Mouse (Mus musculus) heart, embryonic 11.5 days (tissue): ENCODE results near the gene Sec24a. TPM values are rescaled to one million over a fixed set of nuclear protein-coding genes. Genes with fewer than 3 reads are reported as not detected.

ENCODE experiments used
- ATAC-seq: fragments of 200-750 bp; cut with Nextera tagmentation; replicated peaks from 2 replicates; pipeline ENCODE4 v1.8.0; 2017; ENCODE audit warnings: moderate library complexity; ENCODE audit not compliant: insufficient number of reproducible peaks, low FRiP score, low TSS enrichment
- H3K27ac ChIP-seq: fragments of 300-500 bp; sonication (generic); 2 replicates; pipeline ENCODE4 v1.5.1; 2014; ENCODE audit warnings: mild to moderate bottlenecking, low read depth, low read length
- H3K27me3 ChIP-seq: fragments of 300-500 bp; sonication (generic); 2 replicates; pipeline ENCODE4 v1.6.1; 2014; ENCODE audit warnings: mild to moderate bottlenecking, low read length, mixed read lengths; ENCODE audit not compliant: control insufficient read depth, insufficient read depth
- H3K36me3 ChIP-seq: fragments of 300-500 bp; sonication (generic); 2 replicates; pipeline ENCODE4 v1.6.1; 2014; ENCODE audit warnings: mild to moderate bottlenecking, low read length, moderate library complexity, mixed read lengths; ENCODE audit not compliant: control insufficient read depth, insufficient read depth
- H3K4me1 ChIP-seq: fragments of 300-500 bp; sonication (generic); 2 replicates; pipeline ENCODE4 v1.6.1; 2014; ENCODE audit warnings: low read length; ENCODE audit not compliant: control insufficient read depth, insufficient read depth
- H3K4me2 ChIP-seq: fragments of 300-500 bp; sonication (generic); 2 replicates; pipeline ENCODE4 v1.6.1; 2014; ENCODE audit warnings: mild to moderate bottlenecking, moderate library complexity
- H3K4me3 ChIP-seq: fragments of 300-500 bp; sonication (generic); 2 replicates; pipeline ENCODE4 v1.5.1; 2014; ENCODE audit warnings: low read depth, low read length
- H3K9ac ChIP-seq: fragments of 300-500 bp; sonication (generic); 2 replicates; pipeline ENCODE4 v1.6.1; 2014; ENCODE audit warnings: mild to moderate bottlenecking, low read depth, low read length, moderate library complexity
- H3K9me3 ChIP-seq: fragments of 300-500 bp; sonication (generic); replicated peaks from 2 replicates; pipeline ENCODE4 v1.6.1; 2016; ENCODE audit warnings: low read length; ENCODE audit not compliant: control insufficient read depth
- WGBS: fragments of 180-500 bp; shearing (Covaris S2); extraction: QIAGEN DNeasy Blood & Tissue Kit; methylation state at CpG from one replicate; pipeline ENCODE4 v1.1.7; 2014; ENCODE audit not compliant: insufficient replicate concordance; 5-methylcytosine and 5-hydroxymethylcytosine counted together
- polyA plus RNA-seq: library from polyadenylated mRNA; unstranded; fragments of >200 nt; fragmentation: Nextera tagmentation; extraction: Ambion mirVana; gene quantifications from 2 replicates; pipeline ENCODE4 v1.2.1, GENCODE M21; 2014

Gene Sec24a
- polyA plus RNA-seq, 1 experiment from 2014 or later: 14.5 TPM

DNA sequence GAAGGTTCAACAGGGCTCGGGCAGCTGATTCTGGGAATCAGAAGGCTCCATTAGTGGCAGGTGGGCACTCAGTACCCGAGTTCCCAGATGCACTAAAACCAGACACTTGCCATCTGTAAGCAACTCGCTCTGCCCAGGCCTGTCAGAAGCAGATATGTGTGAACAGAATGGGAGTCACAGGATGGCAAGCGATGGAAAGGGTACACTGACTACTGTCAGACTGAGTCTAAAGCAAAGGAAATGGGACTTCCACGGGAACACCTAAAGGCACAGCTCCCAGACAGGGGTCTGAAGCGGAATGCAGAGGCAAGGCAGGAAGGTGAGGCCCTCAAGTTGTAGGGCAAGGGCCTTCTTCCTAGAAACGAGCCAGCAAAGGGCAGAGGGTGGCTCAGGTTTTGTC lies 117.2 kb downstream of the Sec24a start:
- WGBS: 77% methylated on average over 7 of the region's 7 CpGs
- H3K27ac ChIP-seq: no peak overlapping the region

DNA sequence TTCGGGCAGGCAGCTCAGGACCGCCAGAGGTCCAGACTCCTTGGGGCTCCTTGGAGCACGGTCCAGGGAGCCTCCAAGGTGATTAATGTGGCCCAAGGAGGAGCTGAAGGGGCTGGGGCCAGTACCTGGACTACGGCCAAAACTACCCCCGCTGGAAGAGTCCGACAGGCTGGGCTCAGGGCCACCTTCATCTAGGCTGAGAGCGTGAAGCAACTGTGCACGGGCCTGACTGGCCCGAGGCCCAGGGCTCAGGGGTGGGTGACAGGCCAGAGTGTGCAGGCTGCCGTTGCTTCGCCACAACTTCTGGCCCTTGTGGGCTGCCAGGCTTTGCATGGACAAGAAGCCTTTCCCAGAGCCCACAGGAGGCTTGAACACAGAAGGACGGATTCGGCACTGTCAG lies 118.1 kb downstream of the Sec24a start:
- no peak overlapping the region for H3K9ac ChIP-seq
- ATAC-seq: no peak
- H3K36me3 ChIP-seq: peaks cover 3% of the 10 kb centered on the region
- WGBS: 87% methylated on average over 13 of the region's 13 CpGs
- peaks cover 31% of the 10 kb centered on the region for H3K4me1 ChIP-seq
- no peaks in the 10 kb centered on the region for H3K9me3 ChIP-seq
- peaks cover 6% of the 10 kb centered on the region; the same call in 1 of the 2 replicates for H3K27me3 ChIP-seq
- H3K4me2 ChIP-seq: no peak overlapping the region
- no peak overlapping the region for H3K4me3 ChIP-seq
- no peak overlapping the region for H3K27ac ChIP-seq

More for the DNA sequence above, 117.2 kb downstream of the Sec24a start:
- Histone ChIP-seq H3K27me3 (peaks cover 6% of the 10 kb centered on the region; the same call in 1 of the 2 replicates), H3K36me3 (peaks cover 3% of the 10 kb centered on the region), H3K4me2 (no peak overlapping the region), H3K4me1 (peaks cover 34% of the 10 kb centered on the region), H3K4me3 (no peak overlapping the region), H3K9ac (no peak overlapping the region), H3K9me3 (no peaks in the 10 kb centered on the region)
- no peak for ATAC-seq

DNA sequence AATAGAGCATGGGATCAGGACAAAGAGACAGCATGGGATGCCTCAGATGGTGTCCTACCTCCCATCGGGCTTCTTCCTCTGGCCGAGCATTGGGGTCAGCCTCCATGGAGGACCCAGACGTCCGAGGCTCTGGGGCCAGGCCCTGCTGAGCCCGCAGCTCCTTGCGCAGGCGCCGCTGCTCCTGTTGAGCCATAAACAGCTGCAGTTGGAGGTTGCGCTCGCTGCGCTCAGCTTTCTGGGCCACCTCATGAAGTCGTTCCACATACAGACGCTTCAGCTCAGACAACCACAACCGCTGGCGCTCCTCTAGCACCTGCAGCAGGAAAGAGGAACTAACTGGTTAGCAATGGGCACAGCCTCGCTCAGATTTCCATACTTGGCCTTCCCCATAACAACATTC lies 119.2 kb downstream of the Sec24a start:
- H3K9me3 ChIP-seq: no peaks in the 10 kb centered on the region
- peaks cover 22% of the 10 kb centered on the region for H3K4me1 ChIP-seq
- no peak for ATAC-seq
- H3K36me3 ChIP-seq: peaks cover 3% of the 10 kb centered on the region
- peaks cover 6% of the 10 kb centered on the region; the same call in 1 of the 2 replicates for H3K27me3 ChIP-seq
- H3K27ac ChIP-seq: no peak overlapping the region
- no peak overlapping the region for H3K4me2 ChIP-seq
- no peak overlapping the region for H3K4me3 ChIP-seq
- H3K9ac ChIP-seq: no peak overlapping the region
- WGBS: 67% methylated on average over 16 of the region's 16 CpGs

DNA sequence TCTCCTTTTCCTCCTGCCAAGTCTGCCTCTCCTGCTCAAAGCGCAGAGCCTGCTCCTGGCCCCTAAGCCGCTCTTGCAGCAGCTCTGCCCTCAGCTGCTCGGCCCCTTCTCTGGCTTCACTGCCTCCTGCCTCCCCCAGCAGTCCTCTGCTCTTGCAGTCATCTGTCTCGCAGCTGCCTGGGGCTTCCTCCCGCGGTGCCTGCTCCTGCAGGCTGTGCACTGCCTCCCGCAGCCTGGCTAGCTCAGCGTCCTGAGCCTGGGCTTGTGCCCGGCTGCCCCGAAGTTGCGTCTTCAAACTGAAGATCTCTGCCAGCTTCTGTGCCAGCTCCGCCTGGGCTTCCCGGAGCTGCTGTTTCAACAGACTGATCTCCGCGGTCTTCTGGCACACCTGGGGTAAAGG lies 119.7 kb downstream of the Sec24a start:
- no peaks in the 10 kb centered on the region for H3K9me3 ChIP-seq
- 39% methylated on average over 15 of the region's 15 CpGs for WGBS
- H3K4me1 ChIP-seq: peaks cover 17% of the 10 kb centered on the region
- no peak overlapping the region; the same call in 1 of the 2 replicates for H3K4me3 ChIP-seq
- ATAC-seq: no peak
- peaks cover 3% of the 10 kb centered on the region for H3K36me3 ChIP-seq
- H3K9ac ChIP-seq: peak overlapping the region; percentile 30; the same call in 1 of the 2 replicates
- no peak overlapping the region for H3K27ac ChIP-seq
- peaks cover 4% of the 10 kb centered on the region; the same call in 1 of the 2 replicates for H3K27me3 ChIP-seq
- peak overlapping the region; percentile 33; the same call in 1 of the 2 replicates for H3K4me2 ChIP-seq

DNA sequence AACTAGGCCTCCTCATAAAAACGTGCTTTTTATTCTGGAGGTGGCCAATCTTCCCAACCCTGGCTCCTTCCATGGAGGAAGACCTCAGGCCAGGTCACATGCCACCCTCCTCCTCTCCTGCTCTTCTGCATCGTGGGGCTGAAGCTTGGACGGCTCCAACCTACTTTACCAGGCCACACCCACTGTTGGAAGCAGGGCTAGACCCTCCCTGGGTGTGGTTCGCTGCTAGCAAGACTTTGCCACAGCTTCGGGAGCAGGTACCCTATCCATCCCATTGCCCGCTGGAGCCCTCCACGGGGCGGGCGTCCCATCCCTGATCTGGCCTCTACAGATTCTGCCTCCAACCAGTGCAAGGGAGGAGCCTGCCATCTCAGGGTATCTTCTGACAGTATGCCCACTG lies 120.2 kb downstream of the Sec24a start:
- H3K9me3 ChIP-seq: no peaks in the 10 kb centered on the region
- H3K36me3 ChIP-seq: peaks cover 3% of the 10 kb centered on the region
- H3K27ac ChIP-seq: no peak overlapping the region
- H3K9ac ChIP-seq: no peak overlapping the region
- H3K27me3 ChIP-seq: peaks cover 4% of the 10 kb centered on the region; the same call in 1 of the 2 replicates
- WGBS: 55% methylated on average over 9 of the region's 9 CpGs
- peak overlapping the region; percentile 33; the same call in 1 of the 2 replicates for H3K4me2 ChIP-seq
- ATAC-seq: no peak
- H3K4me3 ChIP-seq: no peak overlapping the region
- peaks cover 13% of the 10 kb centered on the region; the same call in 1 of the 2 replicates for H3K4me1 ChIP-seq

Other genes starting within 250 kb of the Sec24a start
- gene Phykpl, start 178.9 kb downstream of the Sec24a start, polyA plus RNA-seq: 14.4 and 14.9 TPM in 2 replicates
- 362 and 384 TPM in 2 replicates for gene Hnrnpab, start 156.8 kb downstream of the Sec24a start, polyA plus RNA-seq
- gene Nhp2, start 143.9 kb downstream of the Sec24a start, polyA plus RNA-seq: 114 and 131 TPM in 2 replicates
- 29.7 and 32.2 TPM in 2 replicates for gene Rmnd5b, start 127.7 kb downstream of the Sec24a start, polyA plus RNA-seq
- gene N4bp3, start 112.8 kb downstream of the Sec24a start, polyA plus RNA-seq: 4.2 and 6.4 TPM in 2 replicates
- 0.59 and 0.97 TPM in 2 replicates for gene D930048N14Rik, start 112.7 kb downstream of the Sec24a start, polyA plus RNA-seq
- 69.5 and 72.7 TPM in 2 replicates for gene 0610009B22Rik, start 74.8 kb downstream of the Sec24a start, polyA plus RNA-seq
- gene Sar1b, start 53 bp upstream of the Sec24a start, polyA plus RNA-seq: 132 and 136 TPM in 2 replicates
- 0.21 and 0.46 TPM in 2 replicates for gene Jade2, start 94.0 kb upstream of the Sec24a start, polyA plus RNA-seq
- gene Cdkn2aipnl, start 204.0 kb upstream of the Sec24a start, polyA plus RNA-seq: 78.3 and 82.1 TPM in 2 replicates
- gene Ube2b, start 237.1 kb upstream of the Sec24a start, polyA plus RNA-seq: 163 and 172 TPM in 2 replicates
- gene Cdkl3, start 240.6 kb upstream of the Sec24a start, polyA plus RNA-seq: 9.1 and 9.9 TPM in 2 replicates